Mouse (Mus musculus): Measurements from ENCODE around the gene Vgf.

Vgf gene

DNA sequence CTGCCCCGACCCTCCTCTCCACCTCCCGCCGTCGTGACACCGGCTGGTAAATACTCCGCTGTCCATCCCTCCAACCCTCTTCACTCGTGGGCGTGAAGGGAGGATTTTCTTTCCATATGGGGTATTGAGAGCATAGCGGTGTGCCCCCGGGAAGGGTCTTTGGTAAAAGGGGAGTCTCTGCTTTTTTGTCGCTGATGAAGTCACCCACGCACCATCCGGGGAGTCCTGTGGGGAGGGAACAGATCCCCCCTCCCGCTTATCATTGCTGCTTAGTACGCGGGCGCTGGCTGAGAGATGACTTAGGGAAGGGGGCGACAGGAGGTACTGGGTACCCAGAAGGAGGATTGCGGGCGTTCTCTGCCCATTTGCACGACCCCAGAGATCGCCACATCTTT lies 4.2 kb downstream of the Vgf start:
- DNase-seq (ENCODE audit: low read depth, low spot score), result no peak

DNA sequence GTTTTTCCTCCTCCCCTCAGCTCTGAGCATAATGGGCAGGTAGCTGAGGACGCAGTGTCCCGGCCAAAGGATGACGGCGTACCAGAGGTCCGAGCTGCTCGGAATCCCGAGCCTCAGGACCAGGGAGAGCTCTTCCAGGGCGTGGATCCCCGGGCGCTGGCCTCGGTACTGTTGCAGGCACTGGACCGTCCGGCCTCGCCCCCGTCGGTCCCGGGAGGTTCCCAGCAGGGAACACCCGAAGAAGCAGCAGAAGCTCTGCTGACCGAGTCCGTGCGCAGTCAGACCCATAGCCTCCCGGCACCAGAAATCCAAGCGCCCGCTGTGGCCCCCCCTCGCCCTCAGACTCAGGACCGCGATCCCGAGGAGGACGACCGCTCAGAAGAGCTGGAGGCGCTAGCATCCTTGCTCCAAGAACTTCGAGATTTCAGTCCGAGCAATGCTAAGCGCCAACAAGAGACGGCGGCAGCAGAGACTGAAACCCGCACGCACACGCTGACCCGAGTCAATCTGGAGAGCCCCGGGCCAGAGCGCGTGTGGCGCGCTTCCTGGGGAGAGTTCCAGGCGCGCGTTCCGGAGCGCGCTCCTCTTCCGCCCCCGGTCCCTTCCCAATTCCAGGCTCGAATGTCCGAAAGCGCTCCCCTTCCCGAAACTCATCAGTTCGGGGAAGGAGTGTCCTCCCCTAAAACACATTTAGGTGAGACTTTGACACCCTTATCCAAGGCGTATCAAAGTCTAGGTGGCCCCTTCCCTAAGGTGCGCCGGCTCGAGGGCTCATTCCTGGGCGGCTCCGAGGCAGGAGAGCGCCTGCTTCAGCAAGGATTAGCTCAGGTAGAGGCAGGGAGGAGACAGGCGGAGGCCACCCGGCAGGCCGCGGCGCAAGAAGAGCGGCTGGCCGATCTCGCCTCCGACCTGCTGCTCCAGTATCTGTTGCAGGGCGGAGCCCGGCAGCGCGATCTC lies 5.2 kb downstream of the Vgf start:
- peak; percentile 57 for DNase-seq (ENCODE audit: low read depth, low spot score)

DNA sequence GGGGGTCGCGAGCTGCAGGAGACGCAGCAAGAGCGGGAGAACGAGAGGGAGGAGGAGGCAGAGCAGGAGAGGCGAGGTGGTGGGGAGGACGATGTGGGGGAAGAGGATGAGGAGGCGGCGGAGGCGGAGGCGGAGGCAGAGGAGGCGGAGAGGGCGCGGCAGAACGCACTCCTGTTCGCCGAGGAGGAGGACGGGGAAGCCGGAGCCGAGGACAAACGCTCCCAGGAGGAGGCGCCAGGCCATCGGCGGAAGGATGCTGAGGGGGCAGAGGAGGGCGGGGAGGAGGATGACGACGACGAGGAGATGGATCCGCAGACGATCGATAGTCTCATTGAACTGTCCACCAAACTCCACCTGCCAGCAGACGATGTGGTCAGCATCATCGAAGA lies 5.8 kb downstream of the Vgf start:
- no peak for DNase-seq (ENCODE audit: low read depth, low spot score)

DNA sequence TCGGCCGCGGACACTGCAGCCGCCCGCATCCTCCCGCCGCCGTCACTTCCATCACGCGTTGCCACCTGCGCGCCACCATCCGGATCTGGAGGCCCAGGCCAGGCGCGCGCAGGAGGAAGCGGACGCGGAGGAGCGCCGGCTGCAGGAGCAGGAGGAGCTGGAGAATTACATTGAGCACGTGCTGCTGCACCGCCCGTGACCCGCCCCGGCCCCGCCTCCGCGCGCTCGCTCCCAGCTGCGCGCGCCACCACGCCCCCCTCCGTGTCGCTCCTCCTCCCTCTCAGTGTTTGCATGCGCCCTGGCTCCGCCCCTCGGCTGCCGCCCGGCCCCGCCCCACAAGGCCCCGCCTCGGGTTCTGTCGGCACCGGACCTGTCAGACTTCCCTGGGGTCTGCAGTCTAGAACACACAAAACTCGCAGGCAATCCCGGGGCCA lies 6.5 kb downstream of the Vgf start:
- peak; percentile 97 for DNase-seq (ENCODE audit: low read depth, low spot score)

DNA sequence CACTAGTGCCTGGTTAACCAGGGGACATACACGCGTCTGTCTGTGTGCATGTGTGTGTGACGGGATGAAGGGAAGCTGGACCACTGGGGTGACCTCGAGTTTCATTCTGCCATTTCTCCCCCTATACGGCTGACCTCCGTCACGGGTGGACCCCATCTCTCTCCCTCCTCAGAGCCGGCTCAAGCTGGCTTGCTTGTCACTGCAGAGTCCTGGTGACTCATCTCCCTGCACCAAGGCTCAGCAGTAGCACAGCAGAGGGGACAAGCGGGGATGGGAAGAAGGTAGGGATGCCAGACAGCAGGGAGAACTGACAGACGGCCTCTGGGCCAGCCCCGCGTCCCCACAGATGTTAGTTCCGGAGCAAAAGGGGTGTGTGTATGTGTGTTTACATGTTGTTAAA lies 10.0 kb downstream of the Vgf start:
- no peak for DNase-seq (ENCODE audit: low read depth, low spot score)

DNA sequence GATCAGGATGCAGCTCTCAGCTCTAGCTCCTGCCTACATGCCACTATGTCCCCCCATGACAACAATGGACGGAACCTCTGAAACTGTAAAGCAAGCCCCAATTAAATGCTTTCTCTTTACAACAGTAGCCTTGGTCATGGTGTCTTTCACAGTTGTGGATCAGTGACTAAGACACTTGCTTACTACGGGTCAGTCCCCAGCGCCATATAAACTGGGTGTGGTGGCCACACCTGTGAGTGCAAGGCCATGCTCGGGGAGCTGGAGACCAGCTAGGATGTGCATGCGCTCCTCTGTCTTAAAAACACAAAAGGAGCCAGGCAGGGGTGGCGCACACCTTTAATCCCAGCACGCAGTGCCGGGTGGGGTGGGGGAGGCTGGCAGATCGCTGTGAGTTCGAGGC lies 13.3 kb downstream of the Vgf start:
- peak; percentile 28 for DNase-seq (ENCODE audit: low read depth, low spot score)

DNA sequence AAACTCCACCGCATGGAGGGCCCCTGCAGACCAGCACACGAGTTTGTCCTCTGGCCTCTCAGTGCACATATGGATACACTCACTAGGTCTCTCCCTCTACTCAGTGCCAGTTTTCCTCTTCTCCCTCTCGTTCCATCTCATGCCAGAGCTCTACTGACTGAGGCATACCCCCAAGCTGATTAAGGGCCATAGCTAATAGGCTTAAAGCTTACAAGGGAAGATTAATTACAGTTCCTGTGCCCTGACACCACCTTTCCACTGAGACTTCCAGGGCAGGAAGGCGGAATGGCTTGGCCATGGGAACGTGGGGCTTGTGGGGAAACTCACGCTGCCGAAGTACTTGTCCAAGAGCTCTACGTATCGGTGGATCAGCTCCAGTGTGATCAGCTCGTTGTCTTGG lies 15.2 kb downstream of the Vgf start:
- DNase-seq (ENCODE audit: low read depth, low spot score), result no peak

DNA sequence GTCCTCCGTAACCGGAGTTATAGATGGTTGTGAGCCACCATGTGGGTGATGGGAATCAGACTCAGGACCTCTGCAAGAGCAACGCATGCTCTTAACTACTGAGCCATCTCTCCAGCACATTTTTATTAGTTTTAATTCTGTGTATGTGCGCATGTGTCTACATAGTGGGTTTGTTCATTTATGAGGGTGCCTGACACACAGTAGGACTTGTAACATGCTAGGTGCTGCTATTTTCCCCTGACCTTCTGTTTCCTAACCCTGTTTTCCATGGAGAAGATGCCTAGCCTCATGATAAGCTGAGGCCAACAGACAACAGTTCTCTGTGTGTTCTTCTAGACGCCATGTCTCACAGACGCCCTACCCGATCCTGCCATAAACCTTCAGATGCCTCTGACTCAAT lies 17.8 kb downstream of the Vgf start:
- DNase-seq (ENCODE audit: low read depth, low spot score), result no peak

DNA sequence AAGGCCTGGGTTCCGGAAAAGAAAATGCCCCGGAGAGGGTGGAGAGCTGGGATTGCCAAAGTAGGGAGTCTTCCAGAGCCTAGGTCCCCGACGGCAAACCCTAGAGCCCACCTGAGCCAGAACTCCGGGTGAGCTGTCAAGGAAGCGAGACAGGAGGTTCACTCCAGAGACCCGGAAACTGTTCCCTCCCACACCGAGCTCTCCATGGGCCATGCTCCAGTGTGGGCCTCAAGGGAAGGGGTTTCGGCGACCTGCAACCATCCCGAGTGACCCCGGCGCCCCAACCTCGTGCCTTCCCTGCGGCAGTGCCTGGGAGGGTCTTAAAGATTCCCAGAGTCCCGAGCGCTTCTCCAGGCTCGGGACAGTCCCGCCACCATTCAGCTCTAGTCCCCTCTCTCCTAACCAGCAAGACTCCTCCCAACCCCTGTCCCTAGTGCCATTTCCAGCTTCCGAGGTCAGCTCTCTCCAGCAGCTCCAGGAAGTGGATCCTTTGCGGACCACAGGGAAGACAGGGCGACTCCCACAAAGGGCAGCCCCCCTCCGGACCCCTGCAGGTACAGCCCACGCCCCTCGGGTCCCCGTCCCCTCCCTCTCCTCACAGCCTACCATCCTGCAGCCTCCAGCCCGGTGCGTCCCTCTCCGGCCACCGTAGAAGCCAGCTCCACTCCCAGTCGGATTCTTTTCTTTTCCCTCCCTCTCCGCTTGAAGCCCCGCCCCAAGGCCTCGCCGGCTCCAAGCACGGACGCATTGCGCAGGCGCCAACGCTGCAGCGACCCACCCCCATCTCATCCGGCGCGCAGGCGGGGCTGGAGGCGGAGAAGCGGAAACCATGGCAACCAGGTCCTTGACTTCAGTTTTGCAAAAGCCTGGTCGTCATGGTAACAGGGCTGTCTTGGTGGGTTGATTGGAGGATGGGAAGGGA lies 19.5 kb downstream of the Vgf start, which contains the start of gene Ap1s1:
Ap1s1 (minus strand) TSS at position 734 of the 922 bp plus-strand sequence.
- peak; percentile 99 for DNase-seq (ENCODE audit: low read depth, low spot score)

DNA sequence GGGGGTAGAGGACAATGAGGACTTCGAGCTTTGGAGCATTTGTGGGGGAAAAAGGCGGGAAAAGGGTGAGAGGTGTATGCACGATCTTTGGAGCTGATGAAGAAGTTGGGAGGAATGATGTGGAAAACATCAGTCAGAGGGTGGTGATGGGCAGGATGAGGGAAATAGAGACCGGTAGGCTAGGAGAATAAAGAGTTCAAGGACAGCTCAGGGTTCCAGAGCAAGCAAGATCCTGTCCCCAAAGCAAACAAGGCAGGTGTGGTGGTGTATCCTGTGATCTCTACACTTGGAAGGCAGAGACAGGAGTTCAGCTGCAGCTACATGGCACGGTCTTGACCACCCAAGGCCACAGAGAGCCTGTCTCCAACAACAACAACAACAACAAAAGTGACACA lies 20.1 kb downstream of the Vgf start:
- DNase-seq (ENCODE audit: low read depth, low spot score), result no peak

DNA sequence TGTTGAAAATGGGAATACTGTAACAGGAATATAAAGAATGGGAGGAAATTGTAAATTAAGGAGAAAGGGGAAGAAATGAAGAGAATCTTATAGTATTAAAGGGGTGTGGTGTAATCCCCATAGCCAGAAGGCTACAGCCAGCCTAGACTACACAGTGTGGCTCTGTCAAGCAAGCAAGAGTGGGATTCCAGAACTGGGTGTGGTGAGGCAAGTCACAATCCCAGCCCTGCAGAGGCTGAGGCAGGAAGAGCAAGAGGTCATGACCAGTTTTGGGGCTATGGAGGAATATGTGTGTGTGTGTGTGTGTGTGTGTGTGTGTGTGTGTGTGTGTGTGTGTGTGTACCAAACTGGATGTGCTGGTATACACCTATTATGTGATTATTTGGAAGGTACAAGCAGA lies 20.8 kb downstream of the Vgf start:
- DNase-seq (ENCODE audit: low read depth, low spot score), result peak; percentile 80

DNA sequence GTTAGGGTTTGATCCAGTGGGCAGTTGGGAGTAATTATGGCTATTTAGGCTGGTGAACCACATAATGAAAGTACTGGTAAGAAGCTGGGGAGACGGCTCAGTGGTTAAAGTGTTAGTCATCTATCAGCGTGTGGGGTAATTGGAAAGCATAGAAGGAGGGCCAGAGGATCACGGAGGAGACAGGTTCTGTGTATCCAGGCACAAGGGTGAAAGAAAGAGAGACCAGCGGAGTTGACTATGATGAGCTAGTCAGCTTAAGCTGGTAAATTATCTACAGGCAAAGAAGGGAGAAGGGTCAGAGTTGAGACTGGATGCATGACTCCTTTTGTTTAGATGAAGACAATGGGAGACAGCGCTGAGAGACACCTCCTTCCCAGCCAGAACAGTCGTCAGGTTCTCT lies 24.9 kb downstream of the Vgf start:
- DNase-seq (ENCODE audit: low read depth, low spot score), result no peak

DNA sequence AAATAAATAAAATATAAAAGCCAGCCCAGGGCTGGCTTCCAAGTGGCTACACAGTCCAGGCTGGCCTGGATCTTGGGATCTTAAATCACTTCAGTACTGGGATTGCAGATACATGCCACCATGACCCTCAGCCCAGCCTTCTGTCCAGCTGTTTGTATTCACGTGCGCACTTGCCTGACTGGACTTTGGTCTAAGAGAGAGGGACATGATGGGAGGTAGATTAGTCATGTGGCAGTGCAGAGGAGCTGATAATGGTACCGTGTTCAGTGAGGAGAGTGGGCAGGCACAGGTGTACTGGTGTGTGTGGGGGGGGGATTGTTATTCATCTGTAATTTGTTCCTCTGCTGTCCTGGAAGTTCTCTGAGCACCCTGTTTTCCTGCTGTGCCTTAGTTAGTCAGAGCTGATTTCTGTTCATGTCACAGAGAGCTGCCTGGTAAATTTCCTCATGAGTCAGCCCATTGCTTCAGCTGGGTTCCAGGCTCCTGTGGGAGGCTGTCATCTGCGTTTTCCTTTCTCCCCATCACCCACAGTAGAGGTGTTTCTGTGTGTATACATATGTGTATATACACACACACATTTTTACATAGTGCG lies 25.8 kb downstream of the Vgf start:
- DNase-seq (ENCODE audit: low read depth, low spot score), result no peak

DNA sequence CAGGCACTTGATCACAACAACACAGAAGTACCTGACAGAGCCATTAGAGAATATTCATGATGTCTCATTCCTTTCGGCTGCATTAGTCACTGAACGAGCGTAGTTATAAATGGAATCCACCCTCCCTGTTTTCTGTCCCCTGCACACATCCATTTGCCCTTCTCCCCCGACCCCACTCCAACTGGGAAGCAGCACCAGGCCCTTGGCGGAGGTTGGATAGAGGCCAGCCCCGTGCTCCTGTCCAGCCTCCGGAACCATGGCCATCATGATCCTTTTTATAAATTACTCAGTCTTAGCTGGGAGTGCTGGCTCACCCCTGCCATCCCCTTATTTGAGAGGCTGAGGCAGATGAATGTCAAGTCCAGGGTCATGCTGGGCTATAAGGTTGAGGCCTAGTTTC lies 28.1 kb downstream of the Vgf start:
- no peak for DNase-seq (ENCODE audit: low read depth, low spot score)

DNA sequence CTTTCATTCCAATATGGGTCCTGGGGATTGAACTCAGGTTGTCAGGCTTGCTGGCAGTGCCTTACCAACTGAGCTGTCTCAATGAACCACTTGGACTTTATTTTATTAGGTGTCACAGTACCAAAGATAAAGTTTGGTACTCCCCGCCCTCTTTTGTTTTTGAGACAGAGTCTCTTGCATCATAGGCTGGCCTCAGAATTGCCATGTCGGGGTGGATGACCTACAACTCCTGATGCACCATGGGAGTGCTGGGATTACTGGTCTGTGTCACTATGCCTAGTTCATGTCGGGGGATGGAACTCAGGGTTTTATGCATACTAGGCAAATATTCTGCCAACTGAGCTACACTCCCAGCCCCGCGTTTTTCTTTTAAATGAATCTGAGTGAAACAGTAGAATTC lies 28.7 kb downstream of the Vgf start:
- no peak for DNase-seq (ENCODE audit: low read depth, low spot score)

DNA sequence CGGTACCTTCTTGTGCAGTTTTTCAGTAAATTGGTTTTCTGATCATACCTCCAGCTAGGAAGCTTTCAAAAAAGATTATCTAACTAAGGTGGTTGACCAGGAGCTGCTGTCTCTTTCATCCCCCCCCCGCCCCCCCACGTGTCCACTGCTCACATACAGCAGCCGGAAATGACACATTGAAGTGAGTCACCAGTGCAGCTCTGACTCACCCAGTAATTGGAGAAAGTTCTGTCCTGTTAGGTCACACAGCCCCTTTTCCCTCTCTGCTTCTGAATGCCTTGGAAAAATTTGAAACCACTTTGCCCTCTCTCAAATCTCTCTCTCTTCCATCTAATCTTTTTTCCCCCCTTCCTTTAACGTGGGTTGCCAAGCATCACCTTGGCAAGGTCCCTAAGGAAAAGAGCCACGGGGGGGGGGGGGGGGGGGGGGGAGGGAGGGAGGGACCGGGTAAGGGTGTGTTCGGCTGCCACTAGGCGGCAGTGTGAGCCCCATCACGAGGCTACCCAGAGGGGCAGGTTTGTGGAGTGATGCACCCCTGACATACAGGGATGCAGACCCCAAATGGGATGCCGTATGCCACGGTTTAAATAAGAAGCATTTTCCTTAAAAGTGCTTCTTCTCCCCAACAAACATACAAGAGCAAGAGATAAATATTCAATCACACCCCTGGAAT lies 35.8 kb downstream of the Vgf start:
- peak; percentile 34 for DNase-seq (ENCODE audit: low read depth, low spot score)

DNA sequence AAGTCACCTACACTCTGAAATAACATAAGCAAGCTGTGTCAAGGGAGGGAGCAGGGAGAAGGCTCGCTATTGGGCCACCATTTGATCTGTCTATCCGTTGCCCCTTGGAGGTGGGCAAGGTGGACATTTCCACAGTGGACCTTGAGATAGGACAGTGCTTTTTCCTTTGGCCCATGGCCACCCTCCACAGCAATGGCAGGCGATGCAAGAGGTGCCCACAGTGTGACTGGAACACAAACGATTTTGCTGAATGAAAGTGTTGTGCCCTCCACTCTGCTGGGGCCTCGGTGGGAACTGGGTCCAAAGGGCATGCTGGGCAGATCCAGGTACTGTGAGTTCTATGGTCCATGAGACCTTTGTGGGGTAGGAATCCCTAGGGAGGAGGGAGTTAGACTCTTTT lies 36.4 kb downstream of the Vgf start:
- DNase-seq (ENCODE audit: low read depth, low spot score), result no peak

DNA sequence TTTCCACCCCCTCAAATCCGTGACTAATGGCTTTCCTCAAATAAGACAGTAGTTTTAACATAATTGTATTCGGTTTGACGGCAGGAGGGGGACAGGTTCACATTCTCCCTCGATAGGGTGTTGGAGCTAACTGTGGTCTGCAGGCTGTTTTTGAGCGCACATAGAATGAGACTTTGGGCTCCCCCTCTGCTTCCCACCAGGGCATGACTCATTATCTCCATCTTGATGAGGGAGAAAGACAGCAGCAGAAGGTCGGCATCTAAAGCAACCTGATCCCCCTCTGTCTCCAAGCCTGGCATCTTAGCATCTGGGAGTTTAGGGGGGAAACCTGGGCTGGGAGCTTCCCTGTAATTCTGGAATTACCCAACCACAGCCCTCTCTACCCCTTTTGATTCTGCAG lies 39.3 kb downstream of the Vgf start:
- no peak for DNase-seq (ENCODE audit: low read depth, low spot score)

DNA sequence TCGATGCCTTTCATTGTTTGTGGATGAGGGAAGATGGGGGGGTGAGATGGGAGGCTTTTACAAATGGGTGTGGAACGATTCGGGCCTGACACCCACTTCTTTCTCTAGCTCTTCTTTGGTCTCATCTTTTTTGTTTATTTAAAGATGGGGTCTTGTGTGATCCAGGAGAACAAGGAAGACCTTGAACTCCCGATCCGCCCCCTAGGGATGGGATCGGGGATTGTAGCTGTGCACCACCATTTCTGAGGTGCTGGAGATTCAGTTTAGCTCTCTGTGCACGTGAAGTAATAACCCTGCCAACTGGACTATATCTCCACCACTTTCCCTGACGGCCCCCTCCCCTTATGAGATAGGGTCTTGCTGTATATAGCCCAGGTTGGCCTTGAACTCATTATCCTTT lies 39.7 kb downstream of the Vgf start:
- peak; percentile 64 for DNase-seq (ENCODE audit: low read depth, low spot score)

DNA sequence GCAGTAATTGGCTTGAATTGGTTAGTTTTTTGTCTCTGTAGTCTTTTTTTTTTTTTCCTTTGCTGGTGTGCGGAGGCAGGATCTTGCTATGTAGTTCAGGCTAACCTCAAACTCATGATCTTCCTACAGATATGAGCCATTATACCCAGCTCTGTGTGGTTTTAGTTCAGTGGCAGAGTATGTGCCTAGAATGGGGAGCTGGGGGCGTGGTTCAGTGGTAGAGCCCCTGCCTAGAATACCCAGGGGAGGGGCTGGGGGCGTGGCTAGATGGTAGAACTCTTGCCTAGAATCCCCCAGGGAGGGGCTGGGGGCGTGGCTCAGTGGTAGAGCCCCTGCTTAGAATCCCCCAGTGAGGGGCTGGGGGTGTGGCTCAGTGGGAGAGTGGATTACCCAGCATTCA lies 42.5 kb downstream of the Vgf start:
- peak; percentile 55 for DNase-seq (ENCODE audit: low read depth, low spot score)

DNA sequence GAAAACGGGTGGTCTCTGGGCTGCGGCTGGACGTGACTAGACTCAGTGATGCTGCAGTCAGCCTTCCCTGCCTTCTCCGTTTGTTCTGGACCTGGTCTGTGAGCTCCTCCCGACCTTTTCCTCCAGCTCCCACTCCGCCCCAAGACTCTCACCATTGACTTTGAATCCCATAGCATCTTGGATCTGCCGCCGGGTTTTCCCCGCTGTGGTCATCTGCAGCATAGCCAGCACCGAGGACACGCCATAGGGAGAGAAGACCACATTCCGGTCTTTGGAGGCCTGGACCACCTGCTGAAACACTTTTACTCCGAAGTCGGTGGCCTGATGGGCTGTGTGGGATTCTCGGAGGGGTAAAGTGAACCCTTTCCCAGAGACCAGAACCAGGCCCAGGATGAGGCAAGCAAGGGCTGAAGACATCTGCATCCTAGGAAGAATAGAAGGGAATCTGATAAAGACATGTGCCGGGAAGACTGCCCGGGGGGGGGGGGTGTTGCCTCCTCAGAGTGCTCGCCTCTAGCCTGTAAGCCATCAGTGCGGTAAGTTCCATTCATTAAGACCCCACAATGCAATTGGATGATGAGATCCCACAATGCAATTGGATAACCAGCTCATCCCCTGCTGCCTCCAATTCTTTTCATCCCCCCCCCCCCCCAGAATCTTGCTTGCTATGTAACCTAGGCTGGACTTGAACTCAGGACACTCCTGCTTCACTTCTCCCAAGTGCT lies 44.9 kb downstream of the Vgf start:
- no peak for DNase-seq (ENCODE audit: low read depth, low spot score)
